Comparison of ENCODE assay signal across 8 mouse cellular contexts in genomic region chr17:70488784-70489265, GRCm38 (mm10).
DNase-seq lines count a peak whose midpoint lies in the region; ATAC-seq and TF ChIP-seq lines count a peak whose summit lies in the region.

No protein-coding gene starts in this region.

- 32% methylated on average over 7 of the region's 7 CpGs for WGBS in heart, postnatal 0 days
- WGBS in embryonic facial prominence, embryonic 10.5 days, result 83% methylated on average over 7 of the region's 7 CpGs

- no peak for TF ChIP-seq CTCF in heart, postnatal 0 days (IDR thresholded peaks at IDR 0.05; ENCODE audit: low read depth)

- H3K27me3 ChIP-seq in heart, postnatal 0 days (ENCODE audit: control insufficient read depth, insufficient read depth, low read length), result no peaks in the 10 kb centered on the region
- no peaks in the 10 kb centered on the region for H3K27me3 ChIP-seq in embryonic facial prominence, embryonic 10.5 days (replicated peaks; ENCODE audit: low read depth, poor library complexity, severe bottlenecking)

- peak; percentile 93 for DNase-seq in heart, adult 11 months
- no peak for DNase-seq in heart, postnatal 25 days (ENCODE audit: low spot score)
- DNase-seq in cerebellum, adult 9-10 months, result peak; percentile 100
- peak; percentile 6 for DNase-seq in heart, postnatal 0 days (ENCODE audit: low spot score)
- peak; percentile 98 for DNase-seq in left cerebral cortex, postnatal 4 days
- peak; percentile 84 to 90 for DNase-seq in right cerebral cortex, postnatal 36 days (ENCODE audit: low spot score in 2 of 2)
- no peak for DNase-seq in embryonic facial prominence, embryonic 10.5 days (ENCODE audit: low spot score)
- DNase-seq in embryo, embryonic 9.5 days (ENCODE audit: extremely low spot score), result no peak

- H3K27ac ChIP-seq in heart, postnatal 0 days (ENCODE audit: low read depth), result no peak overlapping the region
- no peak overlapping the region for H3K27ac ChIP-seq in embryonic facial prominence, embryonic 10.5 days (replicated peaks)

- H3K4me1 ChIP-seq in heart, postnatal 0 days (ENCODE audit: control insufficient read depth, insufficient read depth), result no peaks in the 10 kb centered on the region
- no peaks in the 10 kb centered on the region for H3K4me1 ChIP-seq in embryonic facial prominence, embryonic 10.5 days

- no peak overlapping the region for H3K9ac ChIP-seq in heart, postnatal 0 days (replicated peaks; ENCODE audit: low read depth, low read length)

- H3K4me2 ChIP-seq in heart, postnatal 0 days (ENCODE audit: low read depth, low read length), result no peak overlapping the region

- H3K9me3 ChIP-seq in heart, postnatal 0 days (replicated peaks; ENCODE audit: control insufficient read depth, low read length), result no peaks in the 10 kb centered on the region
- no peaks in the 10 kb centered on the region for H3K9me3 ChIP-seq in embryonic facial prominence, embryonic 10.5 days

- no peak for TF ChIP-seq EP300 in heart, postnatal 0 days (IDR thresholded peaks at IDR 0.05; ENCODE audit: low read depth)

- no peak overlapping the region for H3K4me3 ChIP-seq in heart, postnatal 0 days (ENCODE audit: low read depth, low read length)
- H3K4me3 ChIP-seq in embryonic facial prominence, embryonic 10.5 days, result no peak overlapping the region

- intact Hi-C loops in heart, postnatal 25 days (cut with DNase I), result no loop called here
- intact Hi-C loops in left cerebral cortex, postnatal 4 days (cut with DNase I), result no loop called here

- peak; percentile 53; the same call in 1 of the 2 replicates for ATAC-seq in heart, postnatal 0 days (ENCODE audit: insufficient read depth, low read depth)

- H3K36me3 ChIP-seq in heart, postnatal 0 days (replicated peaks; ENCODE audit: control insufficient read depth, insufficient read depth, low read length), result no peaks in the 10 kb centered on the region
- H3K36me3 ChIP-seq in embryonic facial prominence, embryonic 10.5 days (replicated peaks), result no peaks in the 10 kb centered on the region

Comparison
In these comparisons a context has a peak if more than half of its experiments do, and no peak if none do; other contexts are left out.
1. DNase-seq: peak in heart, adult 11 months (single experiment), cerebellum, adult 9-10 months (single experiment), heart, postnatal 0 days (single experiment), left cerebral cortex, postnatal 4 days (single experiment) and right cerebral cortex, postnatal 36 days (2 of 2); none in heart, postnatal 25 days (single experiment), embryonic facial prominence, embryonic 10.5 days (single experiment) and embryo, embryonic 9.5 days (single experiment).